In genomic region chr10:116183258-116183657, GRCm38 (mm10) we compare ENCODE assay signal across 22 mouse cellular contexts.
DNase-seq lines count a peak whose midpoint lies in the region; ATAC-seq lines count a peak whose summit lies in the region.
"Had no signal": no experiment of that assay in that cellular context is flagged by ENCODE, and none has a peak within 500 bp of the region (broad histone marks: within the 10 kb centered on the region; RNA-seq: fewer than 3 reads in every experiment).

No protein-coding gene starts in this region.

- 38% methylated on average over 3 of the region's 3 CpGs for WGBS in intestine, embryonic 16.5 days
- WGBS in liver, embryonic 15.5 days (ENCODE audit: insufficient replicate concordance): 23% methylated on average over 3 of the region's 3 CpGs
- 42% methylated on average over 3 of the region's 3 CpGs for WGBS in stomach, embryonic 16.5 days

- H3K9me3 ChIP-seq in intestine, embryonic 16.5 days (ENCODE audit: control insufficient read depth, low read length): no peaks in the 10 kb centered on the region
- H3K9me3 ChIP-seq in liver, embryonic 15.5 days (replicated peaks): no peaks in the 10 kb centered on the region
- H3K9me3 ChIP-seq in stomach, embryonic 16.5 days (replicated peaks; ENCODE audit: control insufficient read depth, low read length): no peaks in the 10 kb centered on the region
- H3K9me3 ChIP-seq: embryonic facial prominence, embryonic 12.5 days; forebrain, embryonic 15.5 days; heart, embryonic 13.5 days; hindbrain, embryonic 12.5 days had no signal

- no peak overlapping the region for H3K4me3 ChIP-seq in intestine, embryonic 16.5 days (ENCODE audit: low read length)
- no peak overlapping the region for H3K4me3 ChIP-seq in liver, embryonic 15.5 days (replicated peaks)
- no peak overlapping the region for H3K4me3 ChIP-seq in stomach, embryonic 16.5 days (replicated peaks; ENCODE audit: low read length)
- H3K4me3 ChIP-seq: embryonic facial prominence, embryonic 12.5 days; forebrain, embryonic 15.5 days; heart, embryonic 13.5 days; hindbrain, embryonic 12.5 days had no signal

- H3K4me1 ChIP-seq in intestine, embryonic 16.5 days (ENCODE audit: control insufficient read depth, insufficient read depth, low read length): no peaks in the 10 kb centered on the region
- peaks cover 4% of the 10 kb centered on the region for H3K4me1 ChIP-seq in liver, embryonic 15.5 days (replicated peaks)
- no peaks in the 10 kb centered on the region for H3K4me1 ChIP-seq in stomach, embryonic 16.5 days (ENCODE audit: control insufficient read depth, insufficient read depth, low read length)
- H3K4me1 ChIP-seq: embryonic facial prominence, embryonic 12.5 days; forebrain, embryonic 15.5 days; heart, embryonic 13.5 days; hindbrain, embryonic 12.5 days had no signal

- peak; percentile 18 for DNase-seq in heart, adult 11 months
- no peak for DNase-seq in heart, adult 18-20 months
- no peak for DNase-seq in adrenal gland, postnatal 4 days (ENCODE audit: low spot score in 2 of 2)
- no peak for DNase-seq in ovary, adult 18-20 months (ENCODE audit: low spot score)
- no peak for DNase-seq in layer of hippocampus, postnatal 25 days (ENCODE audit: extremely low spot score in 1 of 2, low spot score in 1 of 2)
- DNase-seq: adrenal gland, adult 8-10 months; adrenal gland, postnatal 36 days; B cell, adult 2 months; cerebellum, adult 11 months; cerebellum, adult 8-10 months; cerebellum, postnatal 25 days; gastrocnemius, postnatal 10 days; heart, postnatal 4 days had no signal

- no peak overlapping the region for H3K4me2 ChIP-seq in intestine, embryonic 16.5 days (ENCODE audit: low read depth, low read length)
- no peak overlapping the region for H3K4me2 ChIP-seq in liver, embryonic 15.5 days
- H3K4me2 ChIP-seq in stomach, embryonic 16.5 days (ENCODE audit: low read depth, low read length): no peak overlapping the region
- H3K4me2 ChIP-seq: embryonic facial prominence, embryonic 12.5 days; forebrain, embryonic 15.5 days; heart, embryonic 13.5 days; hindbrain, embryonic 12.5 days had no signal

- no peaks in the 10 kb centered on the region for H3K36me3 ChIP-seq in intestine, embryonic 16.5 days (ENCODE audit: control insufficient read depth, insufficient read depth, low read length)
- no peaks in the 10 kb centered on the region for H3K36me3 ChIP-seq in liver, embryonic 15.5 days (replicated peaks)
- no peaks in the 10 kb centered on the region for H3K36me3 ChIP-seq in stomach, embryonic 16.5 days (ENCODE audit: control insufficient read depth, insufficient read depth, low read length)
- H3K36me3 ChIP-seq: embryonic facial prominence, embryonic 12.5 days; forebrain, embryonic 15.5 days; G1E; heart, embryonic 13.5 days; hindbrain, embryonic 12.5 days had no signal

- H3K27ac ChIP-seq in intestine, embryonic 16.5 days (ENCODE audit: low read length): peak overlapping the region; percentile 51; the same call in 1 of the 2 replicates
- H3K27ac ChIP-seq in liver, embryonic 15.5 days (replicated peaks): no peak overlapping the region
- no peak overlapping the region for H3K27ac ChIP-seq in stomach, embryonic 16.5 days (ENCODE audit: low read length)
- H3K27ac ChIP-seq: embryonic facial prominence, embryonic 12.5 days; forebrain, embryonic 15.5 days; heart, embryonic 13.5 days; hindbrain, embryonic 12.5 days had no signal

- no peak overlapping the region for H3K9ac ChIP-seq in intestine, embryonic 16.5 days (ENCODE audit: low read depth, low read length)
- H3K9ac ChIP-seq in liver, embryonic 15.5 days: no peak overlapping the region
- H3K9ac ChIP-seq in stomach, embryonic 16.5 days (ENCODE audit: low read length): no peak overlapping the region
- H3K9ac ChIP-seq: embryonic facial prominence, embryonic 12.5 days; forebrain, embryonic 15.5 days; heart, embryonic 13.5 days; hindbrain, embryonic 12.5 days had no signal

- H3K27me3 ChIP-seq in intestine, embryonic 16.5 days (replicated peaks; ENCODE audit: control insufficient read depth, insufficient read depth, low read length): no peaks in the 10 kb centered on the region
- no peaks in the 10 kb centered on the region; the same call in 1 of the 2 replicates for H3K27me3 ChIP-seq in liver, embryonic 15.5 days
- H3K27me3 ChIP-seq in stomach, embryonic 16.5 days (ENCODE audit: control insufficient read depth, insufficient read depth, low read length): no peaks in the 10 kb centered on the region
- H3K27me3 ChIP-seq: embryonic facial prominence, embryonic 12.5 days; forebrain, embryonic 15.5 days; heart, embryonic 13.5 days; hindbrain, embryonic 12.5 days had no signal

- peak; percentile 98 for ATAC-seq in intestine, embryonic 16.5 days
- peak; percentile 31; the same call in 1 of the 2 replicates for ATAC-seq in liver, embryonic 15.5 days (ENCODE audit: insufficient read depth)
- peak; percentile 85; the same call in 1 of the 2 replicates for ATAC-seq in stomach, embryonic 16.5 days (ENCODE audit: insufficient read depth, low FRiP score)
- ATAC-seq: CD4-positive, CD25-positive, alpha-beta regulatory T cell, adult 4 months; forebrain, embryonic 15.5 days had no signal

Comparison
In these comparisons a context has a peak if more than half of its experiments do, and no peak if none do; other contexts are left out.
1. ATAC-seq: peak in every context shown above with its lines; median percentile 98 in intestine, embryonic 16.5 days; 85 in stomach, embryonic 16.5 days; 31 in liver, embryonic 15.5 days.